Mouse (Mus musculus) cerebellum, adult 11 months (tissue): ENCODE data around the gene Ints14.
"Not testable (repeated sequence)": the region's sequence is repeated elsewhere in the genome, so short reads cannot be mapped to it uniquely, and the experiment has no call there.

Experiments used
- DNase-seq: peaks from one replicate; pipeline ENCODE4 v3.0.0; 2022

Ints14 gene

GRCm38 (mm10) chr9:64953190-64953589 lies 7.5 kb upstream of the Ints14 start:
- no peak for DNase-seq

- DNase-seq: no peak
Observed at GRCm38 (mm10) chr9:64956337-64956736, 4.4 kb upstream of the Ints14 start.

GRCm38 (mm10) chr9:64957276-64957675 lies 3.4 kb upstream of the Ints14 start:
- DNase-seq: no peak

DNA sequence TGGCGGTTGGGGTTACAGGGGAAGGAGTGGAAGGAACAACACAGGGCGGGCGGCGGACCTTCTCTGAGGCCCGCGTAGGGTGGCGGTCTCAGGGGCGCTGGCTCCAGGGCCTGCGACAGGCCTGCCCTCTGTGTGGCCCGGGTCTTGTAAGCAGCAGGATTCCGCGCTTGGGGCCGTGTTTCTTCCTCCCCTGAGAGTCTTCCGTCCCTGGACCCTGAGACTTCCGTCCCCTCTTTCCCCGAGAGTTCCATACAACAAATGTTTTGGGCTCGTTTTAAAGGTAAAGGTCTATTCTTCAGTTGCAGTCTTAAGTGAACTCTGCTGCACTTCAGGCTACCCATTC lies 244 bp downstream of the Ints14 start:
- no peak for DNase-seq

- DNase-seq: no peak
Observed at GRCm38 (mm10) chr9:64980548-64980947, 19.8 kb downstream of the Ints14 start.

DNA sequence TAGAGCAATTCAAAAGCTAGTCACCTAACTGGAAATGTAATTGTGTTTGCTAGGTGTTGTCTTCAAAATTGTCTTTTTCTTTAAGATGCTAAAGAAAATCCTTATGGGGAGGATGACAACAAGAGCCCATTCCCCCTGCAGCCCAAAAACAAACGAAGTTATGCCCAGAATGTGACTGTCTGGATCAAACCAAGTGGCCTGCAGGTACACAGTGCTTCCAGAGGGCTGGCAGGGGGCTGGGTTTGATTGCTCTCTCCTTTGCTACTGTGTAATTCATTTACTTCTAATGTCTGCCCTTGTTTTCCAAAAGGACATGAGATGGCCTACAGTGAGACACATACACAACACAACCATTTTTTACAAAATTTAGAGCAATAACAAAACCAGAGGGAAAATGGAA lies 21.2 kb downstream of the Ints14 start:
- no peak for DNase-seq

DNA sequence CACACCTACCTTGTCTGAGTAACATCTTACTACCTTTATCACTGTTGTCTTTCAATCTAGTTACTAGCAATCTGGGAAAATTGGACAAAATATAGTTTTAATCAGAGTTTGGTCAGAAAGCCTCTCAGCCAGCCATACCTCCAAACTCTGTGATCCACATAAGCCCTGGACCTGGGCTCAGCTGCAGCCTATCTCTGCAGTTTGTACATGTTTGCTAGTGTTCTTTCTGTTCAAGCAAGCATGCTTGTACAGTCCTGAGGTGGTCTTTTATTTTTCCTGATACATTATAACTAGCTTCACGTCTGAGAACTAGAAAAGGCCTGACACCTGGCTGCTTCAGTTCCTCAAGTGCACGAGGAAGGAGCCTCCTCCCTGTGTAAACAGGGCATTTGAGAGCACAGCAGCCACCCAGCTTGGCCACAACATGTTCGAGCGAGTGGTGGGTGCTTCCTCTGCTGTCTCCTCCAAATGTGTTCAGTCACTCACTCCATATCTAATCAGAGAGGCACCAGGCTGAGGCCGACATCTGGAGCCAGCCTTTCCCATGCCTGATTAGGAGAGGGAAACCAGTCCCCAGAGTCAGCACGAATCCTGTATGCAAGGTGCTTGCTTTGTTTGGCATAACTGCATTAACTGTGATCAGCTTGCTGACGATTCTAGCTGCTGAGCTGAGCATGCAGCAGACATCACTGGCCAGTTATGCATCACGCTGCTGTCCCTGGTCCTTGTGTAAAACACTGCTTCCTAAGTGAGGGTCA lies 24.5 kb downstream of the Ints14 start:
- no peak for DNase-seq

DNA sequence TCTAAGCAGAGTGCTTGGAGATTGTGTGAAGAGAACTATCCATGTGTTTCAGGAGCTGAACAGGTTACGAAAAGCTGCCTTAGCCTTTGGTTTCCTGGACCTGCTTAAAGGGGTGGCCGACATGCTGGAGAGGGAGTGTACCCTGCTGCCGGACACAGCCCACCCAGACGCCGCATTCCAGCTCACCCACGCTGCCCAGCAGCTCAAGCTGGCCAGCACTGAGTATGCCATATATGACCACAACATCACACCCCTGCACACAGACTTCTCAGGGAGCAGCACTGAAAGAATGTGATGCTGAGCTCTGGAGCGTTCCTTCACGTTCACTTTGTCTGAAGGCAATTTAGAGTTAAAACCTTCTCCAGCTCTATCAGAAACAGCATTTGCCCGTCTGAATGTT lies 25.1 kb downstream of the Ints14 start:
- no peak for DNase-seq

GRCm38 (mm10) chr9:64987651-64988050 lies 26.9 kb downstream of the Ints14 start:
- no peak for DNase-seq

DNA sequence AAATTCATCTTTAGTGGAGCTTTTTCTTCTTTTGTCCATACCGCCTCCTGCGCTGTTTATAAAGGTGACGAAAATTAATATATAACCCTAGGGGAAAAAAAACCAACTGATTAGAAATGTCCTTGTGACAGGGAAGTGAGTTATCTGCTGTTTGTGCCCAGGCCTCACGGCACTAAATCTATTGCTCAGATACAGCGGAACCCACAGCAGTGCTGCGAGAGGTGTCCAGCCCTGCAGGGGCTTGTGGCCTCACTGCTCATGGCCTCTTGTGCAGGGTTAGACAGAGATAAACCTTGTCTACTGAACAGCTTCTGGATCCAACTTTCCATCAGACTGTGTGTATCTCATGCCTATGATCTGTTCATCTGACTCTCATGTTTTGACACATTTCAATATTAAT lies 27.7 kb downstream of the Ints14 start:
- DNase-seq: no peak

DNA sequence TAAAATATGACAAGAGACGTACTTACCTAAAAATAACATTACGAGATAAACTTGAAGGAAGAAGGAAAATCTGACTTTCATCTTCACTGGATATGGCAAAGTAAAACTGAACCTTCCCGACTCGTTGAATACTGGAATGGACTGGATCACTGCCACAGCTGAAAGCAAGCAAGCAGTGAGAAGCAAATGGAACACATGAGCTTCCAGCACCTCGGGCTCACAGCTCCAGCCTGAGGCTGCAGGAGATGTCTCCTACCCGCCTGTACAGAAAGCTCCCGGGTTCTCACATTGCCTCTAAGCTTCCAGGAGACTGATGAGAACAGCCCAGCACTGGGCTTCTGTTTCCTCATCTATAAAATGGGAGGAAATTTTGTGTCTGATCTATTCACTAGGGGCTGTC lies 29.6 kb downstream of the Ints14 start:
- DNase-seq: no peak

DNA sequence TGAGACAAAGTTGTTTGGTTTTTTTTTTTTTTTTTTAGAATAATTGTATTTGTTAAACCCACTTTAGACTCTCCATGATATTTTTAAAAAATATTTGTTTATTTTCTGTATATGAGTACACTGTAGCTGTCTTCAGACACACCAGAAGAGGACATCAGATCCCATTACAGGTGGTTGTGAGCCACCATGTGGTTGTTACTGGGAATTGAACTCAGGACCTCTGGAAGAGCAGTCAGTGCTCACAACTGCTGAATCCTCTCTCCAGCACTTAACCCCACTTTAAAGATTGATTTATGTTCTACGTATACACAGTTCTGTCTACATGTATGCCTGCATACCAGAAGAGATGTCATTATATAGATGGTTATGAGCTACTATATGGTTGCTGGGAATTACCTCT lies 34.8 kb downstream of the Ints14 start:
- not testable (repeated sequence) for DNase-seq

- no peak for DNase-seq
Observed at GRCm38 (mm10) chr9:65001481-65001880, 40.8 kb downstream of the Ints14 start.

DNA sequence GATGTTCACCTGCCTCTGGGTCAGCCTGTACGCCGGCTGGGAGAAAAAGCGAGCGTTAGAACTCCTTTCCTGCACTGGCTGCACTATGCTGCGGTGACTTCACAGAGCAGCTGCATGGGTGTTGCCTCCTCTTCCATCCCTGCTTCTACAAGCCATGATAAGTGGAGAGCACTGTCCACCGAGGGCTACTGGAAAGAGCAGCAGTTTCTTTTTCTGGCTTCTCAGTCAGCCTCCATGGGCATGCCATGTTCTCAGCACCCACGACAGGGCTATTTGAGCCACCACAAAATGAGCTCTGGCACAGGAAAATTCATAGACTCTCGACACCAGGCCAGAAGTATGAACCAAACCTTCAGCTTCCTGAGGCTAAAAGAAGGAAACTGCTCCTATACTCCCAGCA lies 45.0 kb downstream of the Ints14 start:
- no peak for DNase-seq

- no peak for DNase-seq
Observed at GRCm38 (mm10) chr9:65010632-65011031, 49.9 kb downstream of the Ints14 start.

GRCm38 (mm10) chr9:65011304-65011703 lies 50.6 kb downstream of the Ints14 start:
- no peak for DNase-seq

- no peak for DNase-seq
Observed at GRCm38 (mm10) chr9:65015461-65016222, 54.9 kb downstream of the Ints14 start.

GRCm38 (mm10) chr9:65016241-65016977 lies 55.7 kb downstream of the Ints14 start:
- DNase-seq: no peak

GRCm38 (mm10) chr9:65016978-65017827 lies 56.5 kb downstream of the Ints14 start:
- DNase-seq: no peak

DNA sequence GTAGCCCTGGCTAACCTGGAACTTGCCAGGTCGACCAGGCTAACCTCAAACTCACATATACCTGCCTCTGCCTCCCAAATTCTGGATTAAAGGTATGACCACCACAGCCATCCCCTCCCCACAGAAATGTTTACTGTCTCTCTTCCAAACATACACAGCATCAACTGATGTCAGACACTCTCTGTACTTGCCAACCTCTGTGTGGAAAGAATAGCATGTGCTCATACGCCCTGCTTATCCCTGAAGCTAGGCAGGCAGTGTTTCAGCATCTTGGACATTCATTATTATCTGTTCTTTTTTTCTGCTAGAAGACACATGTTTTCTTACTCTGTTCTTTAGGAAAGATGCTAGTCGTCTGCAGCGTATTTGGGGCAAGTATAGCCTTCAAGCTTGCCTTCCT lies 57.2 kb downstream of the Ints14 start:
- DNase-seq: no peak

GRCm38 (mm10) chr9:65018588-65019121 lies 58.0 kb downstream of the Ints14 start:
- DNase-seq: no peak

GRCm38 (mm10) chr9:65019146-65019545 lies 58.4 kb downstream of the Ints14 start:
- no peak for DNase-seq

GRCm38 (mm10) chr9:65020128-65020527 lies 59.4 kb downstream of the Ints14 start:
- DNase-seq: no peak
